Mouse (Mus musculus) thymus, postnatal 0 days (tissue): Measurements from ENCODE around the gene Twistnb. TPM values are rescaled to one million over a fixed set of nuclear protein-coding genes. Genes with fewer than 3 reads are reported as not detected.
A peak's percentile ranks its signal among the peaks of the same experiment; 100 is the strongest.

Experiments
- DNase-seq: peaks from one replicate; pipeline ENCODE4 v3.0.0-alpha.2; 2015; ENCODE audit warnings: low spot score
- polyA plus RNA-seq: library from polyadenylated mRNA; unstranded; fragments of >200 nt; fragmentation: Nextera tagmentation; extraction: Ambion mirVana; gene quantifications from 2 replicates; pipeline ENCODE4 v1.2.1, GENCODE M21; 2015

The Twistnb gene
- polyA plus RNA-seq, result 105 and 116 TPM in 2 replicates

DNA sequence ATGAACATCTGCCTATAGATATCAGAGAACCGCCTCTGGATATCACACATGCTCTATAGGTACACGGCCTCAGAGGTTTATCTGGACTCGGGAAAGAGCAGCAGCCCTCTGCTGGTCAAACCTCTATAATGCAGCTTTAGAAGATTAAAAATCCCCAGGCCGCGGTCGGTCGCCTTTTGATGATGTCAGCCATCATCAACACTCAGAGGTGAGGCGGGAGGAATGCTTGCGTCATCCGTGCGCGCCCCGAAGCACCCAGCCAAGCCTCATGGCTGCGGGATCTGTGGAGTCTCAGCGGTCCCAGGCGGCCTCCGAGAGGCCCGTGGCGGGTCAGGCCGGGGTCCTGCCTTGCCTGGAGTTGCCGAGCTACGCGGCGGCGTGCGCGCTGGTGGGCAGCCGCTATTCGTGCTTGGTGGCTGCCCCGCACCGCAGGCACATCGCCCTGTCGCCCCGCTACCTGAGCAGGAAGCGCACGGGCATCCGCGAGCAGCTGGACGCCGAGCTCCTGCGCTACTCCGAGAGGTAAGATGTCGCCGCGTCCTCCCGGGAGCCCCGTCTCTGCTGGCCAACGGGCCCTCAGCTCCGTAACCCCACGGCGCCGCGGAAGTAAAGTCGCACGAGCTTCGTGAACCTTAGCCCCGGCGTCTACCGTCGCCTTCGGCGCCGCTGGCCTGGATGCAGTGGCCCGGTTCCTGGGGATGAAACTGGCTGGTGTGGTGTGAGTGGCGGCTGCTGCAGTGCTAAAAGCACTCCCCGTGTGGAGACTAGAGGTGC is at the start of gene Twistnb:
TSS of gene Twistnb (plus strand) at position 249 of the 774 bp plus-strand sequence.
- DNase-seq, result peak; percentile 95

DNA sequence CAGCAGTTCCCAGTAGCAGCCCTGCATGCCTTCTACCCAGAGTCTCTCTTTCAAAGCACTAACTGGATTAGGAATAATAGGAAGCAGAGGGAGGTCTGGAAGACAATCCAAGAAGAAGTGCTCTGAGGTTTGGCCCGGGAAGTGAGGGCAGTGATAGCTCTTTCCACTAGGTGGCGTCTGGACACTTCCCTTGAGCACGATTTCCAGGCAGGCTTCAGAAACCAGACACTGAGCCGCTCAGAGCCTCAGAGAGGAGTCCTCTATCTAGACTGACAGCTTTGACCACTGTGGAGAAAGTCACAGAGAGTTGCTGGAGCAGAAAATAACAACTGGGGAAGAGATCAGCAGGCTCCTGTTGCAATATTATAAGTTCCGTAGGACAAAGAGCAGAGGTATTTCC is 40.6 kb upstream of the Twistnb start:
- DNase-seq, result peak; percentile 63

DNA sequence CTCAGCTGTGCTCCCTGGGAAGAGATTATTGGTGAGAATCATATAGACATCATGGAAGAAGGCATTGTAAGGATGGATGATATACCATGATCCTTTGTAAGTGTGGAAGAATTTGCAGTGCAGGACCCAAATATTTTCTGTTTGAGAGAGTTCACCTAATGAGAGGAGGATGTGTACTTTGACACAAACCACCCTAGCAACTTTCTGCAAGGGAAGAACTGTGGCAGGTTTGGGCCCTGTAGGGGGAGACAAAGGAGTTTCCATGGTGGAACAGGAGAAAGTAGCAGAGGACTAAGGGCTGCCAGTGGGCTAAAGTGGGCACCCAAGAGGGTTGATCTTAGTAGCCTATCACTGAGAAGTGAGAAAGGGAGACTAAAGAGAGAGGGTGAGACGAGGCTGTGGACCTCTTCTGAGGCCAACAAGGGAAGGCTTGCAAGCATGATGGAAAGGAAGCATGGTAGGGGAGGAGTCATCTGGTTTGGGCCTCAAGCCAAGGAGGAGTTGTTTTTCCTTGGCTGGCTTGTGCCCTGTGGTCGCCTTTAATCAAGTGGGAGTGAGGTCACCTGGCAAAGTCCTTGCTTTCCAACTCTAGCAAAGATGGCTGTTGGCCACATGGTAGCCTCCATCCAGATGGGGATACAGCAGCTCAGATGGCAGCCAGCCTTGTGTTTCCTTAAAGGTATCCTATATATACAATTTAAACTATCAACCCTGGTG is 38.4 kb upstream of the Twistnb start:
- no peak for DNase-seq

DNA sequence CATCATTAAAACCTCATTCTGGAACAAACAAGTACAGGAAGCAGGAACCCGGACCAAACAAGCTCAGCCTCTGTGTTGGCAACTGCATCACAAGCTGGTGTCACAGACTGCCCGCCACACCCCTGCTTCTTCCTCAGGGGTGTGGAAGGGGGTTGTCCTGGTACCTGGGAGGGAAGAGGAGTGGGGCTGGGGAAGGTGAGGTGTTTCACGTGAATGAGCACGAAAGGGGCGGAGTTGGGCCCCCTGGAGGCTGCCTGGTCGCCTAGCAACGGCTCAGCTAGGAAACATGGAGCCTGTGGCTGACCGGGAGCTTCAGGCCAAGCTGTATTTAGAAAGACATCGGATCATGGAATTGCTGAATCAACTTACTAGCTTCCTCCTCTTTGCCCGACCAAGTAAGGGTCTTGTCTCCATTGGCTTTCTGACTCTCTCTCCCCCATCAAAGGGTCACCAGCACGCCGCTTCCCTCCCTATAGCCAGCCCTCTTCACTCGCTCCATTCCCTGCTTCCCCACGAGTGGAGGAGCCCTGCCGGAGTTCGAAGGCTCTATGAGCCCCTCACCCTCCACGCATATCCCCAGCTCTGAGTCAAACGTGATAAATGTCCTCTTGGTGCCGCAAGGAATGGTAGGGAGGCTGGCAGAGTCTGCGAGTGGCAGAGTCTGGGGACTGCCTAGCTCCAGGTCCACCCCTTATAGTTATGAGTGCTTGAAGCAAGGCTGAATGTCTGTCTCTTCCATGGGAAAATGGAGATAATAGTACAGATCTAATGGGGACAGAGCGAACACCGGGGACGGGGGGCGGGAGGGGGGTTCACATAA is 34.4 kb upstream of the Twistnb start, which contains the start of gene Efcab10:
TSS of gene Efcab10 (plus strand) at position 51 of the 820 bp plus-strand sequence.
- no peak for DNase-seq

DNA sequence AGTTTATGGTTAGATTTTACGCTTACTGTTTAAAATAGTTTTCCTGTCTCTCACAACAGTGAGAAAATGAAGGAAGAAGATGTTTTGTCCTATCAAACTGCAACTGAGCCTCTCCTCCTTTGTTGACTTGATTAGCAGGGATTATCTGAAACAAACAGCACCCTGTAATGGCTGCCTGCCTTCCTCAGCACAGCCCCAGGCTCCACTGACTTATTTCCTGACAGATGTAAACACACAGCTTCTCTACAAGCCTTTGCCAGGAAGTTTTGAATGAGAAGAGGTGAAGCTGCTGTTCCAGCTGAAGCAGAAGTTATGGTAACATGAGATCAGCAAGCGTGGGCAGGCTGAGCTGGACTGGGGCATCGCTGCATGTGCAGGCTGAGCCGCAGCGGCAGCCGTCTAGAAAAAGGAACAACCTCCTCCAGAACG is 26.2 kb upstream of the Twistnb start:
- no peak for DNase-seq

DNA sequence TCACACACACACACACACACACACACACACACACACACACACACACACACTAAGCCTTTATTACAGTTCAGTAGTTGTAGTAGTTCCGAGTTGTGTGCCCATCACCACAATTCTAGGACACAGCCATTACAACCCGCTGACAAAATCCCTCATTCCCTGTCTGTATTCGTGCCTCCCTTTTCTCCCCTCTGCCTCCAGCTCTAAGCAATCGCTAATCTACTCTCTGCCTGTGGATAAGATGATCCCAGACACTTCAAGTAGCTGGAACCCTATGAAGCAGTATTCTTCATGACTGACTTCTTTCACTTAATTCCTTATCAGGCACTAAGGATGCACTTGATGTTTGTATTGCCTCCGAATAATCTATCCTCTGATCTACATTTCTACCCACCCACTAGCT is 24.4 kb upstream of the Twistnb start:
- no peak for DNase-seq

DNA sequence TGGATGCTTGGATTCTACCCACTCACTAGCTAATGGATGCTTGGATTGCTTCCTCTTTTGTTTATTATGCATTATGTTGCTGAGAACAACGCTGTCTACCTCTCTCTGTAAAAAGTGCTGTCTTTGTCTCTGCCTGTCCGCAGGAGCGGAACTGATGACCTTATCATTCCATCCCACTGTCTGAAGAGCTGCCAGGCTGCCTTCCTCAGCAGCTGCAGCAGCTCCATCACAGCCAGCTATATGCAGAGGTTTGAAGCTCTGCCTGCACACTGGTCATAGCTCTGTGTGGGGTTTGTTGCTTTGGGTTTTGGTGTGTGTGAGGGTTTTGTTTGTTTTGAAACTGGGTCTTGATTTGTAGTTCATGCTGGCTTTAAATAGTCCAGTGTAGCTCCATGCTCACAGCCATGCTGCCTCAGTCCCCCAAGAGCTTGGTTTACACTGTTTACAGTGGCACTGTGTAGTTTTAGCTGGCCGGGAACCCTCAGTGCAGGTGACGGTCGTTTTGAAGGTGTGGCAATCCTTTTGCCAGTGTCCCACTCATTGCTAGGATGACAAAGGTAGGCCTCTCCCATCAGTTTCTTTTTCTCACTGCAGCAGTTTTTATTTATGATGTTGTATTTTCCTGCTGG is 23.9 kb upstream of the Twistnb start:
- no peak for DNase-seq

DNA sequence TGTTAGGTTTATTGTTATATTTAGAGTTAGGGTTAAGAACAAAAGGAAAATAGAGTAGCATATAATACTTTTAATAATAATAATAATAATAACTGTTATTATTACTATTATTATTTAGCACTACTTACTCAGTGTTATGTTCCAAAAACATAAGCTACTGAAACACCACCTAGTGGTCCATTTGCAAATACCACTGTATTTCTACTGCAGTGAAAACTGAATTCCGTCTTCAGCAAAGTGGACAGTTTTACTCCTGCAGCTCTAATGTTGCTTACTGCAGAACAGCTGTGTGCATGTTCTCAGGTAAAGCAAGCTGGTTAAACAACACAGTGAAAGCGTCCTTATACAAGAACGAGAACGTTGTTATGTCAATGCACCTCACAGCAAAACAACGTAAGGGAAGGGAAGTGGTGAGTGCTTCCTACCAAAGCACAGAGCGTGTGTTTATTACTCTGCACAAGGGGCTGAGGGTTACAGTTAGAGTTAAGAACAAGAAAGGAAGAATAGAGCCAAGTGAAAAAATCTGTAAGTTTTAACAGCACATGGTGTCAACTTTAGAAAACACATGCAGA is 17.8 kb upstream of the Twistnb start:
- no peak for DNase-seq

DNA sequence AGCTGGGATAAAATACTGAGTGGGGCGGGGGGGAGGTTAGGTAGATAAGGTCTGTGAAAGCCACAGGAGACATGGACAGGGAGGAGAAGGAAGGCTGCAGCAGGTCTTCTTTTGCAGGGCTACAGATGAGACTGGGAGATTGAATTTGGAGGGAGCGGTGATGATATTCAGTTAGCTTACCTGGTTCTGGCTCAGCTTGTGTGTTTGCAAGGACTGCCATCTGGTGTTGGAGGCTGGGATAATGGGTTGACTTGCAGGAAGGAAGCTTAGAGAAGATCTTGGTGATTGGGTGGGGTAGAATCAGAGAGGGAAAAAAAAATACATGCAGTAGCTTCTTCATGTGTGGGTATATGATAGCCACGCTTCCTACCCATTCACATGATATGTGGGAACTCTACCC is 5.1 kb upstream of the Twistnb start:
- peak; percentile 59 for DNase-seq

DNA sequence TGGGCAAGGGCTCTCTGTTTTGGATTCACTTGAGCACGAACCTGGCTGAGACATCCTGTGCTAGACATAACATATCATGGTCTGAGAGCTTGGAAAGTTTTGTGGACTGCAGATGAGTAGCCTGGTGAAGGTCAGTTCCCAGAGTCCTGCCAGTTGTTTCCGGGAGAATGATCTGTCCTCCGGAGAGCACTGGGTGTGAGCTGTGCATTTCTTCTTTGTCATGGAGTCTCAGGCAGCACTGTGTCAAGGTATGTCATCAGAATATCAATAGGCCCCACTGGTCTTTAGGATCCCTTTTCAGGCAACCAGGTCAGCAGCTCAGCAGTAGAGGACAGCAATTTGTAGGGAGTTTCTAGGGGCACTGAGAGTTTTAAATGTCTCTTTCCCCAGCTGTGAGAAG is 2.1 kb upstream of the Twistnb start:
- no peak for DNase-seq

DNA sequence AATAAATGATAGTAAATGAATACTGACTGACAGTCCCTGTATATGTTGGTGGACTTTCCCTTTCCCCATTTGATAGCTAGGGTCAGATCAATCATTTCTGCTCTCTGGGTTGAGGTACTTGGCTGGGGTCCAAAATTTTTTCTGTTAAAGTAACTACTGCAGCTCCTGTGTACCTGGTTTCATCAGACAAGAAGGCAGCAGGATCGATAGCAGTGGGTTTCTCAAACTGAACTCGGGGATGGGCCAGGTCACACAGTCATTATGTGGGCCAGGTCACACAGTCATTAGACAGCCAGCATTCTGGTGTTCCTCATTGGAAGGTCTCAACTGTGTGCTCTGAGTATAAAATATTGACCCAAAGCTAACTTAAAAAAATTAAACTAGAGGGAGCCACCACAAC is 1.7 kb upstream of the Twistnb start:
- DNase-seq, result no peak

DNA sequence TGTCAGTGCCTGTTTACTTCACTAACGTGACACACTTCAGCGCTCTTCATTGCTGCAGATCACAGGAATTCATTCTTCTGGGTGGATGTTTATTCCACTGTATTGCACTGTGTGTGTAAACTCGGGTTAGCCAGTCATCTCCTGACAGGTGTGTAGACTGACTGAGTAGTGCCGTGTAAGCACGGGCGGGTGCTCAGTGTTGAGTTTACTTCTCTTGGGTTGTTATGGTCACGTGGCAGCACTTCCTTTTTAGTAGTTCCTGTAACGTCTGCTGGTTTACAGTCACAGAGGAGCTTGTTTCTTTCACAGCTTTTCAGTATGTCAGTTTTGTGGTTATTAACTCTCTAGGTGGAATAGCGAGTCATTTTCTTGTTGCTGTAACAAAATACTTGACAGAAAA is 4.4 kb downstream of the Twistnb start:
- DNase-seq, result peak; percentile 62

DNA sequence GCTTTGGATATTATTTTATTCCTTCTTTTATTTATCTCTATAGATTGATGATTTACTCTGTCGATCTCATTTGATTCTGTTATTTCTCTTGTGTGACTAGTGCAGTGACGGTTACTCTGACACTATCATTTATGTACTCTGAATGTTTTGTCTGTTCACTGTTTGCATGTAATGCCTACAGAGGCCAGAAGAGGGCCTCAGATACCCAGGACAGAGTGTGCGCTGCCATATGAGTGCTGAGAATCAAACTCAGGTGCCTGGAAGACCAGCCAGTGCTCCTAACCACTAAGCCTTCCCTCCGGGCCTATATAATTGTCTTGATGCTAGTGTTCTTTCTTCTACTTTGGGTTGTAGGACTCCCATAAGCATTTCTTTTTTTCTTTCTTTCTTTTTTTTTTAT is 5.3 kb downstream of the Twistnb start:
- peak; percentile 17 for DNase-seq

DNA sequence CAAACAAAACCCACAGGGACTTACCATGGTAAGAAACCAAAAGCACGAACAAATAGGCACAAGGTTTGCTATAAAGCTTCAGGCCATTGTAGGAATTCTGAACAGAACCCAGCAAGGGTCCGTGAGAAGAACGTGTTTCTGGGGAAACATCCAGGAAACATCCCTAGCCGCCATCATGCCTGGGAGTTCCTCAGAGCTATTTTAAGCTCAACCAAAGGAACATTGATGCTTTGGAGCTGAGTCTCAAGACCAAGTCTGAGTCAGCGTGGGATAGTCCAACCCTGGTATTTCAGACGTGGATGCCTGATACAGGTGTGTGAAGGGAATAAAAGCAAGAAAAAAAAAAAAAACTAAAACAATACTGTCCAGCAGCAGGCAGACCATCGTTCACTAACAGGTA is 26.0 kb downstream of the Twistnb start:
- DNase-seq, result no peak

DNA sequence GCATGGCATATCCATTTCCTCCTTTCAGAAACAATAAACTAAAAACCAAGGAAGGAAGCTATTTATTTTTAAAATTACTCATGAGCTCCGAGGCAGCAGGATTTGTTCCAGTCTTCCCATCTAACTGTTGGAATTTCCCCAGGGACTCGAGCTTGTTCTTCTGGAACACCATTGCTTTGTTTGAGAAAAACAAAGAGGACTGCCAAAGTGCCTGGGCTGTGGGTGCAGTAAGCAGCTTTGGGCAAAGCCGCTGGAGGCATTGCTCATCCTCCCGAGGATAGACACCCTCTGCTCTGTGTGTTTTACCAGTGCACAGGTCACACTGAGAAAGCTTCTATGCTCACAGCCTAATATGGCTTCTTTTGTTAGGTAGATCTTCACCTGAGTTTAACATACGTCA is 26.8 kb downstream of the Twistnb start:
- no peak for DNase-seq

DNA sequence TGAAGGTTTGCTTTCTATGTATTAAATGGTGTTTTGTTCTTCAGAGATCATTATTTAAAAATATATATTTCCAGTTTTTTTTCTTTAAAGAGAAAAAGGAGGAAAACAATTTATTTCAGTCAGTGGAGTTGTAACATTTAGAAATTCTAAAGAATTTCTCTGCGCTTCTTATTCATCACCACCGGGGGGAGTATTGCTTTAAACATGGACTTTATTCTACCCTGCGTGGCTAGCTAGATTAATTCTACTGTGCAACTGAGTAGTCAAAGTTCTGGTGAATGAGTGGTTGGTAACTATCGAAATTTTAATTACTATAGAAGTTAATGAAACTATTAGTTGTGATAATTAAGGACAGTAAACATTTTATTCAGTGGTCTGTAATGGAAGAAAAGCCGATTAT is 51.5 kb downstream of the Twistnb start:
- DNase-seq, result peak; percentile 14

DNA sequence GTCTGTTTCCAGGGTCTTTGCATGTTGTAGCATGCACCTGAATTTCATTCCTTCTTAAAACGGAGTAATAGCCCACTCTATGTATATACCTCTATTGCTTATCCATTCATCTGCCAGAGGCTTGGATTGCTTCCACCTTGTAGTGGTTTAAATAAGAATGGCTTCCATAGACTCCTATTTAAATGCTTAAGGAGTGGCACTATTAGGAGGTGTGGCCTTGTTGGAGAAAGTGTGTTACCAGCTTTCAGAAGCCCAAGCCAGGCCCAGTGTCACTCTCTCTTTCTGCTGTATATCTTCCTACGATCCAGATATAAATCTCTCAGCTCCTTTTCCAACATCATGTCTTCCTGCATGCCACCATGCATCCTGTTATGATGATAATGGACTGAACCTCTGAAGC is 53.5 kb downstream of the Twistnb start:
- DNase-seq, result no peak
